Mouse (Mus musculus) mature B cell (primary cell): ENCODE measurements around the gene Jakmip3.

Experiments used
- in situ Hi-C: fragments of 300-500 bp; cut with MboI; formaldehyde crosslinking; loops from 2 replicates; pipeline ENCODE4 v1.14.3; 2019

Jakmip3 gene

GRCm38 (mm10) chr7:138947741-138948140 is 7.2 kb downstream of the Jakmip3 start:
- in situ Hi-C loops = no loop called here

- in situ Hi-C loops = no loop called here
Measured at GRCm38 (mm10) chr7:138948309-138948708, 7.8 kb downstream of the Jakmip3 start.

- in situ Hi-C loops = no loop called here
Measured at GRCm38 (mm10) chr7:138955787-138956186, 15.3 kb downstream of the Jakmip3 start.

- in situ Hi-C loops = no loop called here
Measured at GRCm38 (mm10) chr7:138957106-138957505, 16.6 kb downstream of the Jakmip3 start.

- in situ Hi-C loops = no loop called here
Measured at GRCm38 (mm10) chr7:138959747-138960146, 19.2 kb downstream of the Jakmip3 start.

- in situ Hi-C loops = no loop called here
Measured at GRCm38 (mm10) chr7:138963756-138964155, 23.2 kb downstream of the Jakmip3 start.

GRCm38 (mm10) chr7:138968010-138968620 is 27.6 kb downstream of the Jakmip3 start:
- in situ Hi-C loops = no loop called here

- in situ Hi-C loops = no loop called here
Measured at GRCm38 (mm10) chr7:138977510-138977909, 37.0 kb downstream of the Jakmip3 start.

- in situ Hi-C loops = no loop called here
Measured at GRCm38 (mm10) chr7:138984576-138984975, 44.0 kb downstream of the Jakmip3 start.

- in situ Hi-C loops = no loop called here
Measured at GRCm38 (mm10) chr7:138989156-138989555, 48.6 kb downstream of the Jakmip3 start.

GRCm38 (mm10) chr7:139002692-139003091 is 62.2 kb downstream of the Jakmip3 start:
- in situ Hi-C loops = no loop called here

GRCm38 (mm10) chr7:139003250-139003649 is 62.7 kb downstream of the Jakmip3 start:
- in situ Hi-C loops = no loop called here

GRCm38 (mm10) chr7:139009786-139010502 is 69.4 kb downstream of the Jakmip3 start:
- in situ Hi-C loops = no loop called here

GRCm38 (mm10) chr7:139011027-139011426 is 70.5 kb downstream of the Jakmip3 start:
- in situ Hi-C loops = no loop called here

- in situ Hi-C loops = no loop called here
Measured at GRCm38 (mm10) chr7:139011586-139011985, 71.1 kb downstream of the Jakmip3 start.

GRCm38 (mm10) chr7:139012767-139013369 is 72.3 kb downstream of the Jakmip3 start:
- in situ Hi-C loops = no loop called here

GRCm38 (mm10) chr7:139015143-139015542 is 74.6 kb downstream of the Jakmip3 start:
- in situ Hi-C loops = no loop called here

GRCm38 (mm10) chr7:139016288-139016687 is 75.8 kb downstream of the Jakmip3 start:
- in situ Hi-C loops = no loop called here

- in situ Hi-C loops = no loop called here
Measured at GRCm38 (mm10) chr7:139017249-139017903, 76.8 kb downstream of the Jakmip3 start.

GRCm38 (mm10) chr7:139020884-139021283 is 80.4 kb downstream of the Jakmip3 start:
- in situ Hi-C loops = no loop called here

GRCm38 (mm10) chr7:139021326-139021725 is 80.8 kb downstream of the Jakmip3 start:
- in situ Hi-C loops = no loop called here

- in situ Hi-C loops = no loop called here
Measured at GRCm38 (mm10) chr7:139027136-139027535, 86.6 kb downstream of the Jakmip3 start.

GRCm38 (mm10) chr7:139031215-139031614 is 90.7 kb downstream of the Jakmip3 start:
- in situ Hi-C loops = no loop called here
